Mouse (Mus musculus) embryonic facial prominence, embryonic 10.5 days (tissue): Measurements from ENCODE around the gene Znrf1. TPM values are rescaled to one million over a fixed set of nuclear protein-coding genes. Genes with fewer than 3 reads are reported as not detected.

Experiments used
- DNase-seq: peaks from one replicate; pipeline ENCODE4 v3.0.0-alpha.2; 2017; ENCODE audit warnings: low spot score
- H3K27ac ChIP-seq: fragments of 300-500 bp; sonication (generic); replicated peaks from 2 replicates; pipeline ENCODE4 v1.5.1; 2016; ENCODE audit warnings: mild to moderate bottlenecking
- H3K27me3 ChIP-seq: fragments of 300-500 bp; sonication (generic); replicated peaks from 2 replicates; pipeline ENCODE4 v1.6.1; 2016; ENCODE audit warnings: low read depth, mild to moderate bottlenecking; ENCODE audit not compliant: poor library complexity, severe bottlenecking
- H3K36me3 ChIP-seq: fragments of 300-500 bp; sonication (generic); replicated peaks from 2 replicates; pipeline ENCODE4 v1.6.1; 2016; ENCODE audit warnings: mild to moderate bottlenecking, moderate library complexity
- H3K4me1 ChIP-seq: fragments of 300-500 bp; sonication (generic); 2 replicates; pipeline ENCODE4 v1.6.1; 2016
- H3K4me3 ChIP-seq: fragments of 300-500 bp; sonication (generic); 2 replicates; pipeline ENCODE4 v1.5.1; 2016; ENCODE audit warnings: mild to moderate bottlenecking, moderate library complexity
- H3K9me3 ChIP-seq: fragments of 300-500 bp; sonication (generic); 2 replicates; pipeline ENCODE4 v1.6.1; 2016; ENCODE audit warnings: mild to moderate bottlenecking
- WGBS: fragments of 180-500 bp; shearing (Covaris S2); methylation state at CpG from one replicate; pipeline ENCODE4 v1.1.7; 2016; 5-methylcytosine and 5-hydroxymethylcytosine counted together
- polyA plus RNA-seq: library from polyadenylated mRNA; unstranded; fragments of >200 nt; fragmentation: Nextera tagmentation; extraction: Ambion mirVana; gene quantifications from 2 replicates; pipeline ENCODE4 v1.2.1, GENCODE M21; 2016

Gene Znrf1
- polyA plus RNA-seq, 1 experiment from 2014 or later = 36.3 TPM

GRCm38 (mm10) chr8:111576501-111576900 is 40.6 kb downstream of the Znrf1 start:
- H3K36me3 ChIP-seq = peaks cover 63% of the 10 kb centered on the region
- DNase-seq = no peak
- no peak overlapping the region for H3K27ac ChIP-seq
- peaks cover 22% of the 10 kb centered on the region for H3K4me1 ChIP-seq
- H3K9me3 ChIP-seq = no peaks in the 10 kb centered on the region
- H3K4me3 ChIP-seq = no peak overlapping the region
- H3K27me3 ChIP-seq = no peaks in the 10 kb centered on the region

- no peaks in the 10 kb centered on the region for H3K27me3 ChIP-seq
- H3K9me3 ChIP-seq = no peaks in the 10 kb centered on the region
- no peak overlapping the region for H3K4me3 ChIP-seq
- H3K4me1 ChIP-seq = peaks cover 7% of the 10 kb centered on the region
- 94% methylated on average over 9 of the region's 9 CpGs for WGBS
- H3K27ac ChIP-seq = no peak overlapping the region
- no peak for DNase-seq
- H3K36me3 ChIP-seq = peaks cover 78% of the 10 kb centered on the region
Measured at GRCm38 (mm10) chr8:111577880-111578533, 42.1 kb downstream of the Znrf1 start.

GRCm38 (mm10) chr8:111579318-111579717 is 43.4 kb downstream of the Znrf1 start:
- DNase-seq = no peak
- no peak overlapping the region for H3K4me3 ChIP-seq
- H3K27ac ChIP-seq = no peak overlapping the region
- H3K4me1 ChIP-seq = no peaks in the 10 kb centered on the region; the same call in 1 of the 2 replicates
- H3K36me3 ChIP-seq = peaks cover 79% of the 10 kb centered on the region
- no peaks in the 10 kb centered on the region for H3K9me3 ChIP-seq
- no peaks in the 10 kb centered on the region for H3K27me3 ChIP-seq
- 94% methylated on average over 1 of the region's 1 CpGs for WGBS

- Histone ChIP-seq H3K27me3 (no peaks in the 10 kb centered on the region), H3K4me1 (no peaks in the 10 kb centered on the region; the same call in 1 of the 2 replicates), H3K4me3 (no peak overlapping the region), H3K27ac (no peak overlapping the region), H3K9me3 (no peaks in the 10 kb centered on the region), H3K36me3 (peaks cover 72% of the 10 kb centered on the region)
- DNase-seq = no peak
- 89% methylated on average over 3 of the region's 3 CpGs for WGBS
Measured at GRCm38 (mm10) chr8:111580306-111580705, 44.4 kb downstream of the Znrf1 start.

- Histone ChIP-seq H3K27me3 (no peaks in the 10 kb centered on the region), H3K36me3 (peaks cover 53% of the 10 kb centered on the region), H3K4me3 (no peak overlapping the region), H3K9me3 (no peaks in the 10 kb centered on the region), H3K4me1 (no peaks in the 10 kb centered on the region; the same call in 1 of the 2 replicates), H3K27ac (no peak overlapping the region)
- WGBS = 90% methylated on average over 3 of the region's 3 CpGs
- no peak for DNase-seq
Measured at GRCm38 (mm10) chr8:111582386-111582785, 46.5 kb downstream of the Znrf1 start.

- Histone ChIP-seq H3K27me3 (no peaks in the 10 kb centered on the region), H3K4me3 (no peak overlapping the region), H3K36me3 (peaks cover 35% of the 10 kb centered on the region), H3K4me1 (no peaks in the 10 kb centered on the region), H3K27ac (no peak overlapping the region), H3K9me3 (no peaks in the 10 kb centered on the region)
- no peak for DNase-seq
- WGBS = 96% methylated on average over 3 of the region's 3 CpGs
Measured at GRCm38 (mm10) chr8:111584946-111585345, 49.0 kb downstream of the Znrf1 start.

- WGBS = 94% methylated on average over 1 of the region's 1 CpGs
- no peak for DNase-seq
- H3K4me3 ChIP-seq = no peak overlapping the region
- H3K27ac ChIP-seq = no peak overlapping the region
- H3K4me1 ChIP-seq = no peaks in the 10 kb centered on the region
- peaks cover 29% of the 10 kb centered on the region for H3K36me3 ChIP-seq
- H3K27me3 ChIP-seq = no peaks in the 10 kb centered on the region
- H3K9me3 ChIP-seq = no peaks in the 10 kb centered on the region
Measured at GRCm38 (mm10) chr8:111587545-111588094, 51.7 kb downstream of the Znrf1 start.

GRCm38 (mm10) chr8:111588336-111588735 is 52.4 kb downstream of the Znrf1 start:
- no peak for DNase-seq
- WGBS = 88% methylated on average over 2 of the region's 2 CpGs
- Histone ChIP-seq H3K27me3 (no peaks in the 10 kb centered on the region), H3K36me3 (peaks cover 25% of the 10 kb centered on the region), H3K4me3 (no peak overlapping the region), H3K27ac (no peak overlapping the region), H3K9me3 (no peaks in the 10 kb centered on the region), H3K4me1 (peaks cover 4% of the 10 kb centered on the region)

- WGBS = 88% methylated on average over 3 of the region's 3 CpGs
- peaks cover 15% of the 10 kb centered on the region for H3K4me1 ChIP-seq
- peaks cover 14% of the 10 kb centered on the region for H3K36me3 ChIP-seq
- DNase-seq = no peak
- no peaks in the 10 kb centered on the region for H3K9me3 ChIP-seq
- no peaks in the 10 kb centered on the region for H3K27me3 ChIP-seq
- H3K27ac ChIP-seq = no peak overlapping the region
- H3K4me3 ChIP-seq = no peak overlapping the region
Measured at GRCm38 (mm10) chr8:111590214-111590613, 54.3 kb downstream of the Znrf1 start.

GRCm38 (mm10) chr8:111591176-111591575 is 55.3 kb downstream of the Znrf1 start:
- H3K27me3 ChIP-seq = no peaks in the 10 kb centered on the region
- no peaks in the 10 kb centered on the region for H3K9me3 ChIP-seq
- no peak overlapping the region for H3K4me3 ChIP-seq
- no peak for DNase-seq
- H3K4me1 ChIP-seq = peaks cover 24% of the 10 kb centered on the region
- no peak overlapping the region for H3K27ac ChIP-seq
- H3K36me3 ChIP-seq = peaks cover 14% of the 10 kb centered on the region

- WGBS = 80% methylated on average over 7 of the region's 7 CpGs
- no peaks in the 10 kb centered on the region for H3K27me3 ChIP-seq
Measured at GRCm38 (mm10) chr8:111592390-111592910, 56.6 kb downstream of the Znrf1 start.

GRCm38 (mm10) chr8:111594044-111594840 is 58.3 kb downstream of the Znrf1 start:
- H3K27me3 ChIP-seq = no peaks in the 10 kb centered on the region
- no peak for DNase-seq
- peaks cover 14% of the 10 kb centered on the region for H3K36me3 ChIP-seq
- H3K4me1 ChIP-seq = peaks cover 42% of the 10 kb centered on the region
- H3K27ac ChIP-seq = no peak overlapping the region
- WGBS = 84% methylated on average over 3 of the region's 3 CpGs
- no peaks in the 10 kb centered on the region for H3K9me3 ChIP-seq
- H3K4me3 ChIP-seq = no peak overlapping the region

More at GRCm38 (mm10) chr8:111592390-111592910, 56.6 kb downstream of the Znrf1 start:
- DNase-seq = no peak
- Histone ChIP-seq H3K27ac (no peak overlapping the region), H3K4me1 (peaks cover 37% of the 10 kb centered on the region), H3K4me3 (no peak overlapping the region), H3K9me3 (no peaks in the 10 kb centered on the region), H3K36me3 (peaks cover 14% of the 10 kb centered on the region)
